Mouse (Mus musculus) embryonic fibroblast, embryonic 13.5 days (primary cell): ENCODE results near the gene Tmem189.

Source experiments
- CTCF ChIP-seq: IDR thresholded peaks from 2 replicates; pipeline ENCODE4 v1.5.1; 2011; ENCODE audit warnings: mild to moderate bottlenecking, control low read depth, low read length, moderate library complexity, borderline replicate concordance; ENCODE audit not compliant: insufficient read depth
- POLR2A ChIP-seq: IDR thresholded peaks from 2 replicates; pipeline ENCODE4 v1.6.1; 2011; ENCODE audit warnings: low read depth, mild to moderate bottlenecking, control low read depth, low read length, moderate library complexity

DNA sequence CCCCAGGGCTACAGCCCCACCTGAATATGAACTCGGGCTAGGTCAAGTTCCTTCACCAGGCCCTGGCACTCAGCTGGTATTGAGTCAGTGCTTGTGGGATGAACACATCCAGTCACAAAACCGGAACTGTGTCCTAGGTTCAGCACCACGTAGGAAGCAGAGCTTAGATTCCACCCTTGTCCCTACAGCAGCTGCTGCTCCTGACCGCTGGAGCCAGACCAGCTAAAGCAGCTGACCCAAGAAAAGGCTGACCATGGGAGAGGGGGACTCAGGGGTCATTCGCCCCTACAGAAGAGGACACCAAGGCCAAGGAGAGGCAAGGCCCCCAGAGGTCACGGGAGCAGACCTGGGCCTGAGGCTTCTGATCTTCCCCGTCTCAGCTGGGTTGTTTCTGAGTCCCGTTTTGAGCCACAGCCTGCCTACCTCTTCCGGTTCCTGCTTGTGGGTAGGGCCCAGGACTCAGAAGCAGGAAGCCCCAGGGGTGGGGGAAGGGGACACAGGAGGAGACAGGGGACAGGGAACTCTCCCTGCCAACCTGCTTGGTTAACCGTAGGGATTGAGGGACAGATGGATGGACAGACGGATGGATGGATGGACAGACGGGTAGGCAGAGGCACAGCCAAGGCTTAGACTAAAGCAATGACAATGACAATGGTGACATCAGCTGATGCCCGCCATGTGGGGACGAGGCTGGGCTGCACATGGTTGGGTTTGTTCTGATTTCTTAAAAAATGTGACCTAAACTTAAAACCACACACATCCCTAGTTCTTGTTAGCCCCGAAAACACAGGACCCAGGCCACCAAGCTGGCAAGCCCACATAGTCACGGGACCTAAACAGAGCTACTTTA, 32.8 kb downstream of the Tmem189 start:
- no peak for TF ChIP-seq CTCF
- TF ChIP-seq POLR2A = no peak
